Mouse (Mus musculus): Measurements from ENCODE around the gene Sucnr1. TPM values are rescaled to one million over a fixed set of nuclear protein-coding genes. Genes with fewer than 3 reads are reported as not detected.

Gene Sucnr1
- total and polyA plus RNA-seq, 3 experiments = not detected

- H3K27me3 ChIP-seq (ENCODE audit: insufficient read depth, low read length) = no peaks in the 10 kb centered on the region
- no peak for TF ChIP-seq POLR2AphosphoS5 (IDR thresholded peaks at IDR 0.05; ENCODE audit: insufficient replicate concordance, low read depth, low read length)
- no peak for TF ChIP-seq GATA2 (IDR thresholded peaks at IDR 0.05; ENCODE audit: borderline replicate concordance, low read depth, low read length)
- TF ChIP-seq CTCF (IDR thresholded peaks at IDR 0.05; ENCODE audit: low read depth, low read length) = no peak
- no peak for TF ChIP-seq TAL1 (conservative IDR thresholded peaks at IDR 0.05; ENCODE audit: low read depth, low read length)
- no peak for TF ChIP-seq GATA1 (IDR thresholded peaks at IDR 0.05; ENCODE audit: borderline replicate concordance, low read length)
- H3K4me1 ChIP-seq (ENCODE audit: insufficient read depth, low read depth, low read length) = no peaks in the 10 kb centered on the region
- no peaks in the 10 kb centered on the region for H3K9me3 ChIP-seq (replicated peaks)
- H3K36me3 ChIP-seq (replicated peaks) = no peaks in the 10 kb centered on the region
- no peak for DNase-seq (ENCODE audit: low spot score)
- H3K4me3 ChIP-seq (ENCODE audit: low read depth, low read length) = no peak overlapping the region
- no peak for ATAC-seq (ENCODE audit: extremely low read depth, insufficient number of reproducible peaks, low FRiP score, poor library complexity, severe bottlenecking)
These were observed 24.4 kb upstream of the Sucnr1 start for GRCm38 (mm10) chr3:60057070-60057808.

GRCm38 (mm10) chr3:60057809-60058082, 23.9 kb upstream of the Sucnr1 start:
- no peak overlapping the region for H3K4me3 ChIP-seq (ENCODE audit: low read depth, low read length)
- H3K36me3 ChIP-seq (replicated peaks) = no peaks in the 10 kb centered on the region
- TF ChIP-seq GATA2 (IDR thresholded peaks at IDR 0.05; ENCODE audit: borderline replicate concordance, low read depth, low read length) (no peak), GATA1 (IDR thresholded peaks at IDR 0.05; ENCODE audit: borderline replicate concordance, low read length) (no peak), CTCF (IDR thresholded peaks at IDR 0.05; ENCODE audit: low read depth, low read length) (no peak), POLR2AphosphoS5 (IDR thresholded peaks at IDR 0.05; ENCODE audit: insufficient replicate concordance, low read depth, low read length) (no peak), TAL1 (conservative IDR thresholded peaks at IDR 0.05; ENCODE audit: low read depth, low read length) (no peak)
- H3K27me3 ChIP-seq (ENCODE audit: insufficient read depth, low read length) = no peaks in the 10 kb centered on the region
- DNase-seq (ENCODE audit: low spot score) = no peak
- H3K4me1 ChIP-seq (ENCODE audit: insufficient read depth, low read depth, low read length) = no peaks in the 10 kb centered on the region
- no peak for ATAC-seq (ENCODE audit: extremely low read depth, insufficient number of reproducible peaks, low FRiP score, poor library complexity, severe bottlenecking)
- H3K9me3 ChIP-seq (replicated peaks) = no peaks in the 10 kb centered on the region

- Histone ChIP-seq H3K9me3 (replicated peaks) (no peaks in the 10 kb centered on the region), H3K27me3 (ENCODE audit: insufficient read depth, low read length) (peaks cover 15% of the 10 kb centered on the region), H3K36me3 (replicated peaks) (no peaks in the 10 kb centered on the region), H3K4me3 (ENCODE audit: low read depth, low read length) (no peak overlapping the region), H3K4me1 (ENCODE audit: insufficient read depth, low read depth, low read length) (no peaks in the 10 kb centered on the region)
- DNase-seq (ENCODE audit: low spot score) (no peak), ATAC-seq (ENCODE audit: extremely low read depth, insufficient number of reproducible peaks, low FRiP score, poor library complexity, severe bottlenecking) (no peak)
- TF ChIP-seq TAL1 (conservative IDR thresholded peaks at IDR 0.05; ENCODE audit: low read depth, low read length) (no peak), CTCF (IDR thresholded peaks at IDR 0.05; ENCODE audit: low read depth, low read length) (no peak), POLR2AphosphoS5 (IDR thresholded peaks at IDR 0.05; ENCODE audit: insufficient replicate concordance, low read depth, low read length) (no peak), GATA2 (IDR thresholded peaks at IDR 0.05; ENCODE audit: borderline replicate concordance, low read depth, low read length) (no peak), GATA1 (IDR thresholded peaks at IDR 0.05; ENCODE audit: borderline replicate concordance, low read length) (no peak)
These were observed 2.7 kb upstream of the Sucnr1 start for GRCm38 (mm10) chr3:60078883-60079415.

GRCm38 (mm10) chr3:60080572-60080971, 1.1 kb upstream of the Sucnr1 start:
- no peaks in the 10 kb centered on the region for H3K4me1 ChIP-seq (ENCODE audit: insufficient read depth, low read depth, low read length)
- H3K27me3 ChIP-seq (ENCODE audit: insufficient read depth, low read length) = peaks cover 15% of the 10 kb centered on the region
- no peaks in the 10 kb centered on the region for H3K9me3 ChIP-seq (replicated peaks)
- no peaks in the 10 kb centered on the region for H3K36me3 ChIP-seq (replicated peaks)
- DNase-seq (ENCODE audit: low spot score) (no peak), ATAC-seq (ENCODE audit: extremely low read depth, insufficient number of reproducible peaks, low FRiP score, poor library complexity, severe bottlenecking) (no peak)
- H3K4me3 ChIP-seq (ENCODE audit: low read depth, low read length) = no peak overlapping the region
- TF ChIP-seq CTCF (IDR thresholded peaks at IDR 0.05; ENCODE audit: low read depth, low read length) (no peak), GATA1 (IDR thresholded peaks at IDR 0.05; ENCODE audit: borderline replicate concordance, low read length) (no peak), GATA2 (IDR thresholded peaks at IDR 0.05; ENCODE audit: borderline replicate concordance, low read depth, low read length) (no peak), TAL1 (conservative IDR thresholded peaks at IDR 0.05; ENCODE audit: low read depth, low read length) (no peak), POLR2AphosphoS5 (IDR thresholded peaks at IDR 0.05; ENCODE audit: insufficient replicate concordance, low read depth, low read length) (no peak)

GRCm38 (mm10) chr3:60082746-60083145, 1.1 kb downstream of the Sucnr1 start:
- Histone ChIP-seq H3K4me1 (ENCODE audit: insufficient read depth, low read depth, low read length) (no peaks in the 10 kb centered on the region), H3K27me3 (ENCODE audit: insufficient read depth, low read length) (peaks cover 20% of the 10 kb centered on the region), H3K9me3 (replicated peaks) (no peaks in the 10 kb centered on the region), H3K4me3 (ENCODE audit: low read depth, low read length) (no peak overlapping the region), H3K36me3 (replicated peaks) (no peaks in the 10 kb centered on the region)
- ATAC-seq (ENCODE audit: extremely low read depth, insufficient number of reproducible peaks, low FRiP score, poor library complexity, severe bottlenecking) (no peak), DNase-seq (ENCODE audit: low spot score) (no peak)
- TF ChIP-seq POLR2AphosphoS5 (IDR thresholded peaks at IDR 0.05; ENCODE audit: insufficient replicate concordance, low read depth, low read length) (no peak), GATA1 (IDR thresholded peaks at IDR 0.05; ENCODE audit: borderline replicate concordance, low read length) (no peak), CTCF (IDR thresholded peaks at IDR 0.05; ENCODE audit: low read depth, low read length) (no peak), GATA2 (IDR thresholded peaks at IDR 0.05; ENCODE audit: borderline replicate concordance, low read depth, low read length) (no peak), TAL1 (conservative IDR thresholded peaks at IDR 0.05; ENCODE audit: low read depth, low read length) (no peak)

- TF ChIP-seq TAL1 (conservative IDR thresholded peaks at IDR 0.05; ENCODE audit: low read depth, low read length) = no peak
- DNase-seq (ENCODE audit: low spot score) (no peak), ATAC-seq (ENCODE audit: extremely low read depth, insufficient number of reproducible peaks, low FRiP score, poor library complexity, severe bottlenecking) (no peak)
- Histone ChIP-seq H3K27me3 (ENCODE audit: insufficient read depth, low read length) (peaks cover 11% of the 10 kb centered on the region), H3K9me3 (replicated peaks) (no peaks in the 10 kb centered on the region), H3K4me1 (ENCODE audit: insufficient read depth, low read depth, low read length) (no peaks in the 10 kb centered on the region), H3K36me3 (replicated peaks) (no peaks in the 10 kb centered on the region), H3K4me3 (ENCODE audit: low read depth, low read length) (no peak overlapping the region)
These were observed 4.1 kb downstream of the Sucnr1 start for GRCm38 (mm10) chr3:60085729-60086128.
